Mouse (Mus musculus) brain, embryonic 18.5 days (tissue): ENCODE data around the gene Dnajc5.
"Not testable (repeated sequence)": the region's sequence is repeated elsewhere in the genome, so short reads cannot be mapped to it uniquely, and the experiment has no call there.

Experiments
- DNase-seq: peaks from one replicate; pipeline ENCODE4 v3.0.0-alpha.2; 2012; ENCODE audit warnings: low read depth, low spot score

Dnajc5 gene

DNA sequence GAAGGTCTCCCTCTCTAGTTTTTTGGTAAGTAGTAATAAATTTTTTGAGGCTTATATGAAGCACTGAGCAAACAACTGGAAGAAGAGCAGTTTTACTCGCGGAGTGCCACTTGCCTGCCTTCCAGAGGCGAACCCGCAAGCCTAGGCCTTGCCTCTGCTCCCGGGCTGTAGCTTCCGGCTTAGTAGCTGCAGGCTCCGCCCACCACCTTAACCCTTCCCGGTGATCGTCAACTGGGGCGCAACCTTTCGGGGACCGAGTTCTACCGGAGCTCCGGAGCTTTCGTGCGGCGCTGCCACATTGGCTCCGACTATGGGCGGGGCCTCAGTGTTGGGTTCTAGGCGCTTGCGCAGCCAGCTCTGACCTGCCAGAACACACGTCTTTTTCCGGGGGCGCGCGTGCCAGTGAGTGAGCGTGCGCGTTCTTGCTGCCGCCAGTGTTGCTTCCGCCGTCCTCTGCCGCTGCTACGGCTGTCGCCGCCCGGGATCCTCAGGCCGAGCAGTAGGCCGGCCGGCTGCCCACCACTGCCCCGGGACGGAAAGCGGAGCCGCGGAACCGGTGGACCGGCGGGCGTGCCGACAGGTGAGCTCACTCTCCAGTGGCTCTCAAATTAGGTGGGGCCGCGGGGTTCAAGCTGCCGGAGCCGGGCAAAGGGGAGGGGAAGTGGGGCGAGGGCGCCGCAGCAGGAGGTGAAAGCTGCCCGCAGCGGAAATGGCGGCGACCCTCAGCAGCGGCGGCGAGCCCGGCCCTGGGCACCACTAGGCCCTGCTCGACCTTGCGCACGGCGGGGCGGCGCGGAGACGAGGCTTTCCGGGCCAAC, at the start of gene Dnajc5:
TSS of gene Dnajc5 (plus strand) at position 368 of the 818 bp plus-strand sequence.
- DNase-seq, result peak; percentile 95

DNA sequence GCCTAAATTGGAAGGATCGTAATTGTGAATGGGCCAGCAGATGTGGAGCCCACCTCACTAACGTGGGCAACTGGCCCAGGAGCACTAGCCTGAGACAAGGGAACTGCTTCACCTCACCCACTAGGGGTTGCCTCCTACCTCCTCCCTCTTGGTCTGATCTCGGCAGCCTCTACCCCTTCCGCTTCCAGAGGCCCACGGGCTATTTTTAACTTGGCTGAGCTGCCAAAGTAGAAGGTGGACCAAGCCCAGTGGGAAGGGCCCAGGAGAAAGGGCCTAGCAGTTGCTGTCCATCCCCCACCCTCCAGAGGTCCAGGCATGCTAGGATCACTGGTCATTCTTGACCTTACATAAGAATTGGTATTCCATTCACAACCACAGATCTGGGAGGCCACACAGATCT, 49.0 kb upstream of the Dnajc5 start:
- DNase-seq, result no peak

DNA sequence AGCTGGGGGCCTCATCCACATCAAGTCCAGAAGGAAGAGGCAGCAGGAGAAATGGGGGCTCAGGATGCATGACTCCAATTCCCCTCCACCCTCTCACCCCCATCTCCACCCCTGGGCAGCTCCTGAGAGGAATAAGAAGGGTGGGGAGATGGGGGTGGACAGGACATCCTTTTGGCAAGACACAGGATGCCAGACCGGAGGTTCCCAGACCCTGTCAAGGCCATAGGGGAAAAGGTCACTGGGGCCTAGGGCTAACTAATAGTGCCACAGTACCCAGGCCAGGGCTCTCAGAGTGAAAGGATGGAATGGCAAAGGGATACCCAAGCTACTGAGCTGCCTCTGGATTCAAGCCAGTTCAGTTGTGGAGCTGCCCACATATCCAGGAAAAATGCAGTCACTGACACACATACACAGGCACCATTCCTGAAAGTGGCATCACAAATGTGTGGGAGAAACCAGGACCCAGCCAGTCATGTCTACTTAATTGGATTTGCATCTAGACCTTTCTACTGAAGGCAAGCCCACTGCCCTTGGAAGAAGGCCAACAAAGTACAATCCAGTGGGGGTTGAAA, 47.9 kb upstream of the Dnajc5 start:
- no peak for DNase-seq

DNA sequence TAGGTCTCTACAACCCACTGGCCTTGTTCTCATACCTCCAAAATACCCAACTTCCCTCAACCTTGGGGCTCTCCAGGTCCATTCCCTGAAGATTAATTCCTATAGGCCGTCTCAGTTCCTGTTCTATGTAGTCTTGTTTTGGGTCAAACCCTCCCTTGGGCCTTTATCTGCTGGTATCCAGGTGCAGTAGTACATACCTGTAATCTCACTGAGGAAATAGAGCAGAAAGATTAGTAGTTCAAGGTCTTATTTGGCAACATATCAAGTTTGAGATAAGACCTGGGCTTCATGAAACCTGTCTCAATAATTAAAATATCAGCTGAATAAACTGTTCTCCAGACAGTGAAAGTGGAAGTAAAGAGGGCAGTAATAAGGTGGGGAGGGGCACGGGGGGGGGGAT, 37.2 kb upstream of the Dnajc5 start:
- DNase-seq, result no peak

DNA sequence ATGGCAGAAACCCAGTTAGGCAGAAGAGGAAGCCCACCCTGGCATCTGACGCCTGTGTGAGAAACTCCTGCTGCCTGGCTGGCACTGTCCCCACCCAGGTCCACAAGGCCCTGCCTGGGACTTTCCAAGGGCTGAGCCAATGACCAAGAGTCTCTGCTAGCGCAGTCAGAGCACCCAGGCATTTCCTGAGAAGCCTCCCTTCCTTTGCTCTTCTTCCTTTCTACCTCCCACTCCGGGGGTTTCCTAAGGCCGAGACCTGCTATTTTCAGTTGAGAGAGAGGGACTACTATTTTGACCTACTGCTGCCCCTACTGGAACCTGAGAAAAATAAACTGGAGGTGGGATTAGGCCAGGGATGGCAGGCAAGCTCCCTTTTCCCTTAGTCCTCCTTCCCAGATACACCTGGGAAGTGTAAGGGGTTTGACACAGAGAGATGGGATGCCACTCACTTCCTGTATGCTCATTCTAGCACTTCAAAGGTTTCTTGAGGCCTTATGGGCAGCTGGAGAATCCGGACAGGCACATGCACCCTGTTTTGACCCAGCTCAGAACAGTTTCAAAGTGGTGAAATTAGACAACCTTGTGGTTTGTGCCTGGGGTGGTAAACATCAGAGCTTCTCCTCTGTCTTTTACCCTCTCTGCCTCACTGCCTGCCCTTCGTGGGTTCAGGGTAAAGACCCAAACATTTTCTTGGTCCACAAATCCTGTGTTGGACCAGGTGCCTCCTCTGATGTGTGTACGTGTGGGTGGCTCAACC, 36.5 kb upstream of the Dnajc5 start:
- no peak for DNase-seq

DNA sequence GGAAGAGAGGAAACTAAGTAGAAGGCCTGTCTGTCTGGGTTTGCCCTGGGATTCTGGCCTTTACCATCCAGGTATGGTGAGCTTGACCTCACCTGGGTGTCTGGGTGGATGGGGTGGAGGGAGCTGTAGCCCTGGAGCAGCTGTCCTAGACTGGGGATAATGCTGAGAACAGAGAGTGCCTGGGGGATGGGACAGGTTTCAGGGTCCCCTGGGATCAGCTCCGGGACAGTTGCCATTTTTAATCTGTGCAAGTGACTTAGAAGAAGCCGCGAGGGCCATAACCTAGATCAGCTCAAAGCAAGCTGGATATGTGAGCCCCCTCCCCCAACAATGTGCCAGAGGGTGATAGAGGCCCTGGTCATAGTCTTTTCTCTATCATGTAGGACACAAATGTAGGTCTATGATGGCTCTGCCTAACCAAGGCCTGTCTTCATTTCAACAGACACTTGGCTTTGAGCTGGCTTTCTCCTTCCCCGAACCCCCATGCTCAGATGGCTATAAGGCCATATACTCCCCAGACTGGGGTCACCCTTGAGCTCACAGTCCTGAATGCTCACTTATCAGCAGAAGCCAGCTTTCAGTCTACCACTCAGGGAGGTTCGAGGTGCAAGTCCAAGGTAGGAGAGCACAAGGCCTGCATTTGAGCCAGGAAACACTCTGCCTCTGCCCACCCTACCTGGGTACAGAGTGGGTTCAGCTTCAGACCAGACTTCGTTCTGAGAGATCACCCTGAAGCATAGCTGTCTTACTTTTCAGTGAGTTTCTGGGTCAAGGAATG, 35.6 kb upstream of the Dnajc5 start:
- DNase-seq, result no peak

DNA sequence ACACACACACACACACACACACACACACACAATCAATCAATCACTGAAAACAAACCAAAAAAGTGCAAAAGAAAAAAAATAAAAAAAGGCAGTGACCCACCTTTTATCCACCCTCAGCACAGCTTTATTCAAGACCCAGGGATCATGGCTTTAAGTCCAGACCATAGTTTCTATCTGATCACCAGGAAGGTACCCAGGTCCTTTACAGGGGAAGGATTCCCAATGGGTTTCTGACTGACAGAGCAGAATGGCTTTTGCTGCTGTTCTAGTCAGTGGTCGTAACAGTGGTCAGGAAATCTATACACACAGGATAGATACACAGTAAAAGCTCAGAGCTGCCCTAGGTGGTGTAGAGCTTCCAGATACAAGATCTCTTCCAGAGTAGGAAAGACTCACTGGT, 34.5 kb upstream of the Dnajc5 start:
- no peak for DNase-seq

DNA sequence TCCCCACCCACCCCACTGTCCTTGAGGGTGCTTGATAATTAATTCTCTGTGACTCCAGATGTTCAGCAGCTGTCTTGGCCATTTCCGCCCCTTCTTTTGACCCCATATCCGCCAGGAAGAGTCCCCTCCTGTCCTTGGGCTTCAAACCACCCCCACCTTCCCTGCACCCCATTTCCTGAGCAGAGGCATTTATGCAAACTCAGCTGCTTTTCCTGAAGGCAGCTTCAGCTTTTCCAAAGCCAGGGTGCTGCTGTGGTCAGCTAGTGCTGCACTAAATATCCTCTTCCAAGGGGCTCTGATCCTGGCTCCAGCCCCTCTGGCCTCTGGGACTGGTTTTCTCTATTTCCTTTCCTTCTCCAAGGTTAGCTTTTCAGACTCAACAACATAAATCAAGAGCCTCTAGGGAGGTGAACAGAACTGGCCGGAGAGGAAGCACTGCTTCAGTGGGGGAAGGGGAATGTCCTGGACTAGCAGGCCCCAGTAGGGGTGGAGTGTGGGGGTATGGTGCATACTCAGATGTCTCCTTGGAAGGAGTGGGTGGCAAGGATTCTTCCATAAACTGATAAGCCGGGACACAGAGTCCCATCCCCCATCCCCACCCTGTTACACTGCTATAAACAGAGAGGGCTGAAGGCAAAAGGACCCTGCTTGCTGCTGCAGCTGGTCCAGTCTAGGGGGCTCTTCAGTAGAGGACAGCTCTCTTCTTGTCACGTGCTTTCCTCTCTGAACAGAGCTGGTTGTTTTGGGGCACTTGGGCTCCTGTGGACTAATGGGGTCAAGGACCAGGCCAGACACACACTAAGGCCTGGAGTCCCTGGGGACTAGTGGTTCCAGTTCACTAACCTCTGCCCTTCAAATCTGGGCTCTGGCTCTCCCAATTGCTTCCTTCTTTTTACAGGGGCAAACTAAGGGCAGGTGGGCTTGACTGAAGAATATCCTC, 32.7 kb upstream of the Dnajc5 start:
- DNase-seq, result no peak

DNA sequence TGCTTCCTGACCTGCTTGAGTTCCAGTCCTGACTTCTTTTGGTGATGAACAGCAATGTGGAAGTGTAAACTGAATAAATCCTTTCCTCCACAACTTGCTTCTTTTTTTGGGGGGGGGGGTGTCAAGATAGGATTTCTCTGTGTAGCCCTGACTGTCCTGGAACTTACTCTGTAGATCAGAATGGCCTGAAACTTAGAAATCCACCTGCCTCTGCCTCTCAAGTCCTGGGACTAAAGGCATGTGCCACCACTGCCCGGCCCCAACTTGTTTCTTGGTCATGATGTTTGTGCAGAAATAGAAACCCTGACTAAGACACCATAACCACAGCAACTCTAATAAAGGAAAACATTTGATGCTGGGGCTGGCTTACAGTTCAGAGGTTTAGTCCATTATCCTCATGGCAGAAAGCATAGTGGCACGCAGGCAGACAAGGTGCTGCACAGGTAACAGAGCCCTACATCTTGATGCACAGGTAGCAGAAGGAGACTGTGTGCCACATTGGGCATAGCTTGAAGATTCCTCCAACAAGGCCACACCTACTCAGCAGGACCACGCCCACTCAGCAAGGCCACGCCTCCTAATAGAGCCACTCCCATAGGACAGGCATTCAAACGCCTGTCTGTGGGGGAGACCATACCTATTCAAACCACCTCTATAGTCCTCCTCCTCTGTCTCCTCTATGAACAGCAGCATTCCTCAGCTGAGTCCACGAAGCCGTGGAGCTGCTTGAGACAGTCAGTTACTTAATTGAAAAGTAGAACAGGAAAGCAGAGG, 28.7 kb upstream of the Dnajc5 start:
- DNase-seq, result no peak

DNA sequence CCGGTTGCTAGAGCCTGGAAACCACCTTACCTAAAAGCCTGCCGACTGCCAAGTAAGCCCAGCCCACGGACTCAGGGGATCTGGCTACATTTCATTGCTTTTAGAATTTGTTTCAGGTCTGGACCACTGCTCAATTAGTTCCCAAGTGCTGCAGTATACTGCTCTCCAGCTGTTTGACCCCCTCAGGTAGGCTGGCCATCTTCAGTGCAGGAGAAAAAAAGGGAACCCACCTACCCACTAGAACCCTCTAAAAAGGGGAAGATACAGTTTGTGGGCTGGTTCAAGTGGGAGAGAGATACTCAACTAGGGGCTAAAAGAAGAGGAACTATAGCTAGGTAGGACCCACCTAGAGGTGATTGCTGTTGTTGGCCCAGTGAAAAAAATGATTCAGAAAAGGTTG, 28.1 kb upstream of the Dnajc5 start:
- DNase-seq, result no peak

DNA sequence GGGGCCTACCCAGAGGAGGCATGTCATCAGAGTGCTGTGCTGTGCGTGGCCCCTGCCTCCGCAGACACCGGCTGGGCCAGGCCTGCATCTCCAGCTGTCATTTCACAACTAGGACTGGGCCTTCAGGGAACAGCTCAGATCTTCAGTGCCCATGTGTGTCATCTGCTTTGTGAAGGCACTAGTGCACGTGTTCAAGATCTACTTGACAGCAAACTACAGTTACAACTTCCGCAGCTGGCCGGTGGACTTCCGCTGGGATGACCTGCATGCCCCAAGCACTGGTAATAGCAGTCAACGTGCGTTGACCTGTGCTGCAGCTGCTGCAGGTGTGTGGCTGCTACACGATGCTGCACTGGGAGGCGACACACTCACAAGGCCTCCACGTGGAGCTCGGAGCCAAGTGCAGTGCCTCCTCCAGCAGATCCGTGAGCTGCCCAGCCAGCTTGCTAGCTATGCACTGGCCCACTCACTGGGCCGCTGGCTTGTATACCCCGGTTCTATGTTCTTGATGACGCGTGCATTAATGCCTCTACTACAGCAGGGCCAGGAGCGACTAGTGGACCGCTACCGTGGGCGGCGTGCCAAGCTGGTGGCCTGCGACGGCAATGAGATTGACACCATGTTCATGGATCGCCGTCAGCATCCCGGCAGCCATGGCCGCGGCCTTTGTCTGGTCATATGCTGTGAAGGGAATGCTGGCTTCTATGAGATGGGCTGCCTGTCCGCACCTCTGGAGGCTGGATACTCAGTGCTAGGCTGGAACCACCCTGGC, 26.9 kb upstream of the Dnajc5 start, which contains the start of gene Abhd16b:
TSS of gene Abhd16b (plus strand) at position 51 of the 772 bp plus-strand sequence.
- no peak for DNase-seq

DNA sequence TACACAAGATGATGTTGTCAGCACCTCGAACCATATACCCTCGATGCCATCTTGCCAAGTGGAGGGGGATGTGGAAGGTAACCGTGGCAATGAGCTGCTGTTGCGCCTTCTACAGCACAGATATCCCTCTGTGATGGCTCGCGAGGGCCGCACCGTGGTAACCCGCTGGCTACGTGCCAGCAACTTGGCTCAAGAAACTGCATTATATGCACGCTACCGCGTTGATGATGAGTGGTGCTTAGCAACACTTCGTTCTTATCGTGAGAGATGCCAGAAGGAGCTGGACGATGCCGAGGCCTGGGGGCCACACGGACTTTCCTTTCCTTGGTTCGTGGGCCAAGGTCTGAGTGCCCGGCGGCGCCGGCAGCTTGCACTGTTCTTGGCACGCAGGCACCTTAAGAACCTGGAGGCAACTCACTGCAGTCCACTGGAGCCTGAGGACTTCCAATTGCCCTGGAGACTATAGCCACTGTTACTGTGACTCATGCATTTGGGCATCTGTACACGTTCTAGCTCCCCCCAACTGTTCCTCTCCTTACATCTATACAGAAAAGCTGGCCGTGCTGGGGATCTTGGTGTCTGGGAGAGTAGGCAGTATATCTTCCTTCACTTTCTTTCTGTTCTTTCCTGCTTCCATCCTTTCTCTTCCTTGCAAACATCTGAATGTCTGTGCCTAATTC, 25.9 kb upstream of the Dnajc5 start:
- no peak for DNase-seq

DNA sequence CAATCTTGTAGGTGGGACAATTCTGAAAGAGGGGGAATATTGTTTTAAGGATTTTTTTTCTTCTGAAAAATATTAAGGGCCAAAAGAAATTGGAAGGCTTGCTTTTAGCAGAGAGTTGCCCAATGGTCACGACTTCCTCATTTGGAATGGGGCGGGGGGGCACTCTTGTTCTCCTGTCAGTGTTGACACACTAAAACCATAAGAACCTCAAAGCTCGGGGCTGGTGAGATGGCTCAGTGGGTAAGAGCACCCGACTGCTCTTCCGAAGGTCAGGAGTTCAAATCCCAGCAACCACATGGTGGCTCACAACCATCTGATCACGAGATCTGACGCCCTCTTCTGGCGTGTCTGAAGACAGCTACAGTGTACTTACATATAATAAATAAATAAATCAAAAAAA, 24.4 kb upstream of the Dnajc5 start:
- not testable (repeated sequence) for DNase-seq

DNA sequence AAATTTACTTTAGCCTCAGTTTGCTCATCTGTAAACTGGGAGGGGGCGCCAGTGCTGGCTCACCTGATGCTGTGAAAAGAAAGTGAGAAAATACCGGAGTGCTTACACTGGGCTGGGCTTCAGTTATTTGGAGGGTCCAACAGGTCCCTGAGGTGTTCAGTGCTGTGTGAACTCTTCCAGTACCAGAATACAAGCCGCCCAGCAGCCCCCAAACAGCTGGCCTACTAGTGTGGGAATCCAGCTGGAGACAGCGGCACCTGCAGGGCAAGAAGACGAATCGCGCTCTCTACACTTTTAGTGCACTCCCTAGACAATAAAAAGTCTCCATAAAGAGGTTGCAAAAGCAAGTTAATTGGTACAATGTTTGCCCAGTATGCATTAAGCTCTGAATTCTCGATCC, 24.0 kb upstream of the Dnajc5 start:
- no peak for DNase-seq

DNA sequence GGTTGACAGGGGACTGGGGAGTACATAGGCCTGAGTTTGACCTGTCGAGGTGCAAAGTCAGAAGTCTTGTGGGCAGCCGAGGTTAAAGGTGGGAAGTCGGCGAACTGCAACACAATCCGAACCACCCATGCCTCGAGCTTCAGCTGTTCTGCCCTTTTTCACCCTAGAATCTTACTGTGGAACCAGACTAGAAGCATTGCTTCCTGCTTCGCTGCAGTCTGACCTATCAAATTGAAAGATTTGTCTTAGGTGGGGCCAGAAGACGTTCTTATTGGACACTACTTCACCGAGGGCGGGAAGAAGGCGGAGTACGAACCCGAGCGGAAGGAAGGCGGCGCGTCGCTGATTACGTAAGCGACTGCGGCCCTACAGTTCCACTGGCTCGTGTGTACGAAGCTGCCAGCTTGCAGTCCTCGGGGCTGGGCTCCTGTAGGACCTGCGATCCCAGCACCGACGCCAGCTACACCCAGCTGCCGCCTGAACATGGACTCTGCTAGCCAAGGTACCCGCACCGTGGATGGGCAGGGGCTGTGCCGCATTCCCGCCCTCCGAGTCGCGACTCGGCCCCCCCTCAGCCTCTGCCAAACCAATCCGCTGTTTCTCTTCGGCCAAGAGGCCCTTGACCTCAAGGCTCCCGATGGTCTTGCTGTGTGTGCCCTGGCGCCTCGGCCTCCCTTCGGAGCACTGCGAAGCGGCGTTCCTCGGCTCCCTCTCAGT, 23.3 kb upstream of the Dnajc5 start, which contains the start of gene Tpd52l2:
TSS of gene Tpd52l2 (plus strand) at position 312 of the 717 bp plus-strand sequence.
- DNase-seq, result peak; percentile 96

DNA sequence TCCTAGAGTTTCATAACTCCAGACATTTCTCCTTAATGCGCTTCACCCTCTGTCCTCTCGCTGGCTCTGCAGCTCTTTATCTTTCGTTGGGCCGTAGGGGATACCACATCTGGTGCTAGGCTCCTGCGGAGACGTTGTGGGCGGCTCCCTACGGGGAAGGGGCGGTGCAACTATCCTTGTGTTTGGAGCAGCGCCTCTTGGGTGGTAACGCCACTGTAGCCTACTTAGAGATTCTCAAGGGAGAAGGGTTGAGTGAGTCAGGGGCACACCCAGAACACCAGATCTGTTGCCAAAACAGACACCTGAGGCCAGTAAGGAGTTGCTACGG, 22.8 kb upstream of the Dnajc5 start:
- DNase-seq, result no peak

DNA sequence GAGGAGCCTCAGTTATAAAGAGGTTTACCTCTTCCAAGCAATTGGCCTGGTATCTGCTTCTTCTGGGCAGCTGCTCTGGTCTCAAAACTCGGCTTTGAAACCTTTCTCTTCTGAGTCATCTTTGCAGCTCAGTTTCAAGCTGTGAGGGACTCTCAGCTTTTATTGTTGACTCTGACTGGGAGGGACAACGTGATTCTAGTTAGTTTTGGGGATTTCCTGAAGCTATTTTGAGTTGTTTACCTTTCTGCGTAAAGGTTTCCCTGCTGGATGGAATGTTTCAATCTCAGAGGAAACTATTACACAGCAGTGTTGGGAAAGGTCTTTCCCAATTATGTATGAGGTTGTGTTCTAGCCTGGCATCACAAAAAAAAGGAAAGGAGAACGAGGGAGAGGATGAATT, 21.6 kb upstream of the Dnajc5 start:
- no peak for DNase-seq

DNA sequence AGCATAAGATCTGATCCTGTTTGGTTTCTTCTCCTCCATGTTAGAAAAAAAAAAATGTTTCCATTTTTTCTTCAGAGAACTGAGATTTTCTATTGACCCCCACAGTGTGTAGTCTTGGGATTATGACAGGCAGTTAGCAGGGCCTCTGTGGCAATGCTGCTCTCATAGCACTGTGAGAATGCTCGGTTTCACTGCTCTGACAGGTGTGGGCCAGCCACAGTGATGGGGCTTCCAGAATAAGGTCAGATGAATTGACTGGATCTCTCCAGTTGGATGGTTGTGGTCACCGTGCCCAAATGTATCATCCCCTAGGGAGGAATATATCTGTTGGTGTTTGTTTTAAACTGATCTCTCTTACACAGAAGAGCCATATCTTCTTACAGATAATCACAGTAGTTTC, 11.1 kb upstream of the Dnajc5 start:
- no peak for DNase-seq
